Mouse (Mus musculus): ENCODE measurements around the gene Ncdn.

GRCm38 (mm10) chr4:126736001-126736414, 17.2 kb downstream of the Ncdn start, which contains the start of gene Tfap2e:
- no peak for TF ChIP-seq EP300 (IDR thresholded peaks at IDR 0.05; ENCODE audit: insufficient read depth, low read depth, low read length)
- no peak for TF ChIP-seq CTCF (IDR thresholded peaks at IDR 0.05; ENCODE audit: low read depth, low read length)
- no peak for TF ChIP-seq POLR2A (IDR thresholded peaks at IDR 0.05; ENCODE audit: insufficient read depth, low read length)

Measured in ES-Bruce4 (cell line).